Mouse (Mus musculus): Measurements from ENCODE around the gene Phgdh. TPM values are rescaled to one million over a fixed set of nuclear protein-coding genes. Genes with fewer than 3 reads are reported as not detected.
A peak's percentile ranks its signal among the peaks of the same experiment; 100 is the strongest.

The Phgdh gene
- polyA plus RNA-seq, 1 experiment from 2014 or later, result 230 TPM

DNA sequence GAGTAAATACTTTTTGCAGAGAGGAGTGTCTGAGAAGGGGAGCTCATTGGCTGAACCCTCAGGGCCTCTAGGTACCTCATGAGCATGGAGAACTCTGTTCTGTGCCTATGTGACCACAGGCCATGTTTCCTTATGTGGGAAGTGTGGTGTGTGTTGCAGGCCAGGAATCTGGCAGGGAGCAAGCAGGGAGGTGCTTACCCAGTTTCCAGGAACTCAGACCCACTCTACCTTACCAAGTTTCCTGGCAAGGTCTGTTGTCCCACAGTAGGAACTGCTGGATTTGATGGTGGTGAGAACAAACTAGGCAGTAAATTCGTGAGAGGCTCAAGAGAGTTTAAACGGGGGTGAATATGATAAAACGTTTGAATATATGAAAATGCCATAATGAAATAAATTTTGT, 26.3 kb upstream of the Phgdh start:
- DNase-seq (no peak), ATAC-seq (ENCODE audit: insufficient read depth) (no peak)
- no peak for TF ChIP-seq CTCF (IDR thresholded peaks at IDR 0.05; ENCODE audit: low read depth)
- Histone ChIP-seq H3K36me3 (ENCODE audit: insufficient read depth) (no peaks in the 10 kb centered on the region), H3K4me1 (ENCODE audit: insufficient read depth) (no peaks in the 10 kb centered on the region), H3K9me3 (ENCODE audit: low read depth, low read length) (no peaks in the 10 kb centered on the region), H3K27me3 (ENCODE audit: insufficient read depth, low read length) (no peaks in the 10 kb centered on the region), H3K27ac (ENCODE audit: low read depth) (no peak overlapping the region), H3K9ac (no peak overlapping the region), H3K4me3 (ENCODE audit: low read depth, low read length) (no peak overlapping the region), H3K4me2 (no peak overlapping the region)
- 67% methylated on average over 3 of the region's 3 CpGs for WGBS

DNA sequence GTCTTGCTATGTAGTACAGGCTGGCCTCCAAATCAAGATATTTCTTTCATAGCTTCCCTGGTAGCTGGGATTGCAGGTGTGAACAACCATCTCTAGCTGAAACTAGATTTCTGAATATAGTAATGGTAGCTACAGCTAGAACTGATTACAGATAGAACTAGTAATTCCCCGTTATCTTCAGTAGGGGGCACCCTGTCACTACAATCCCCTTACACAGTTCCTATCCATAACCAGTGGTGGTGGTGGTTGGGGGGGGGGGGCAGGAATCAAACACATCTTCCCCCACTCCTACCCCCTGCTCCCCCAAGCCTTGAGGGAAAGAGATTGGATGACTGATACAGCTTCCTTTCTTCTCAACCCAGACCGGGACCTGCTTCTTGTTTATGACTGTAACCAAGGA, 23.0 kb upstream of the Phgdh start:
- no peaks in the 10 kb centered on the region for H3K9me3 ChIP-seq (ENCODE audit: low read depth, low read length)
- H3K27ac ChIP-seq (ENCODE audit: low read depth), result no peak overlapping the region
- no peaks in the 10 kb centered on the region for H3K36me3 ChIP-seq (ENCODE audit: insufficient read depth)
- H3K27me3 ChIP-seq (ENCODE audit: insufficient read depth, low read length), result no peaks in the 10 kb centered on the region
- no peak overlapping the region for H3K9ac ChIP-seq
- ATAC-seq (ENCODE audit: insufficient read depth) (no peak), DNase-seq (peak; percentile 63)
- 26% methylated on average over 2 of the region's 2 CpGs for WGBS
- peak; percentile 65 for TF ChIP-seq CTCF (IDR thresholded peaks at IDR 0.05; ENCODE audit: low read depth)
- H3K4me3 ChIP-seq (ENCODE audit: low read depth, low read length), result no peak overlapping the region
- H3K4me1 ChIP-seq (ENCODE audit: insufficient read depth), result no peaks in the 10 kb centered on the region
- no peak overlapping the region for H3K4me2 ChIP-seq

DNA sequence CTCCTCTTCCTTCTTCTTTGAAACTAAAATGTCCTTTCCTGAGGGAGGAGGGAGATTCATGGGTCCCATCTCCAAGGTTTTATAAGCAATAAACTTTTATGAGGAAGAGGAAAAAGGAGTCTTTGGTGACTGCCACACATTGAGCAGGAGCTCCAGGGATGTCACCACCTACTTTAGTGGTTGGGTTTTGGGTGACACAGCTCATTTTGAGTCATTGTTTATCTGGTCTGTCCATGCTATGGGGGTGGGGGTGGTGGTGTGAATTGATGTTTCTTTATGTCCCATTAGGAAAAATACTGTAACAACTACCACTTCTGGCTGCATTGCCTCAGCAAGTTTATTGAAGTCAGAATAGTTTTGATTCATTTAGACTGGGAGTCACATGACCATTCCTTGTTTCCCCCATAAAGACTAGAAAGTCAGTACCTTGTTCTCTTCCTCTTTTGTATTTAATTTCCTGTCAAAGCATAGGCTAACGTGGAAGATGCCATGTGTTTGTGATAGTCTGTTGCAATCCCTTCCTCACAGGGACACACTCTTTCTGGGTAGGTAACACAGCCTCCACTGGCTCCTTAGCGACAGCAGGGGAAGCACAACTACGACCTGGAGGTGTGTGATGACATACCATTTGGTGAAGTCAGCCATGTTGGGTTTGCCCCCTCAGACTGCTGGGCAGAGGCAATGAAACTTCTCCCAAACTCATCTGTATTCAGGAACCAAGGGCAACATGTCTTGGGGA, 17.0 kb upstream of the Phgdh start:
- no peaks in the 10 kb centered on the region for H3K27me3 ChIP-seq (ENCODE audit: insufficient read depth, low read length)
- no peaks in the 10 kb centered on the region for H3K9me3 ChIP-seq (ENCODE audit: low read depth, low read length)
- ATAC-seq (ENCODE audit: insufficient read depth), result no peak
- no peak overlapping the region for H3K4me3 ChIP-seq (ENCODE audit: low read depth, low read length)
- no peaks in the 10 kb centered on the region for H3K36me3 ChIP-seq (ENCODE audit: insufficient read depth)
- DNase-seq, result no peak
- no peak overlapping the region for H3K9ac ChIP-seq
- no peaks in the 10 kb centered on the region for H3K4me1 ChIP-seq (ENCODE audit: insufficient read depth)
- TF ChIP-seq CTCF (IDR thresholded peaks at IDR 0.05; ENCODE audit: low read depth), result no peak
- no peak overlapping the region for H3K27ac ChIP-seq (ENCODE audit: low read depth)
- WGBS, result 53% methylated on average over 3 of the region's 3 CpGs
- no peak overlapping the region for H3K4me2 ChIP-seq

DNA sequence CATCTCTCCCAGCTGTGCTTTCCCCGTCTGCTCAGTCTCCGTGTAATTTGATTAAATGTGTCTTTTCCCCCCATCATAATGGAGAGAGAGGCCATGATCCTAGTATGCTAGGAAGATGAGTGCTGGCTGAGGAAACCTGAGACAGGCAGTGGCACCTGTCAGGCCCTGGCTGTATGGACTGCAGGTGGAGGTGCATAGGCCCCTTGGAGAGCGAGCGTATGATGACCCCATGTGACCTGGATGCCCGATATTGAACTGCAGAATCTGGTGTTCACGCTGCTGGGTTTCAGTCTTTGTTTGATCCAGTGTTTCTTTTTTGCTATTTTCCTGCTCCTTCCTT, 16.2 kb upstream of the Phgdh start:
- Histone ChIP-seq H3K4me3 (ENCODE audit: low read depth, low read length) (no peak overlapping the region), H3K27me3 (ENCODE audit: insufficient read depth, low read length) (no peaks in the 10 kb centered on the region), H3K36me3 (ENCODE audit: insufficient read depth) (no peaks in the 10 kb centered on the region), H3K4me1 (ENCODE audit: insufficient read depth) (no peaks in the 10 kb centered on the region), H3K9me3 (ENCODE audit: low read depth, low read length) (no peaks in the 10 kb centered on the region), H3K27ac (ENCODE audit: low read depth) (no peak overlapping the region), H3K9ac (no peak overlapping the region), H3K4me2 (no peak overlapping the region)
- DNase-seq (no peak), ATAC-seq (ENCODE audit: insufficient read depth) (peak; percentile 20; the same call in 1 of the 2 replicates)
- WGBS, result 57% methylated on average over 6 of the region's 6 CpGs
- no peak for TF ChIP-seq CTCF (IDR thresholded peaks at IDR 0.05; ENCODE audit: low read depth)

DNA sequence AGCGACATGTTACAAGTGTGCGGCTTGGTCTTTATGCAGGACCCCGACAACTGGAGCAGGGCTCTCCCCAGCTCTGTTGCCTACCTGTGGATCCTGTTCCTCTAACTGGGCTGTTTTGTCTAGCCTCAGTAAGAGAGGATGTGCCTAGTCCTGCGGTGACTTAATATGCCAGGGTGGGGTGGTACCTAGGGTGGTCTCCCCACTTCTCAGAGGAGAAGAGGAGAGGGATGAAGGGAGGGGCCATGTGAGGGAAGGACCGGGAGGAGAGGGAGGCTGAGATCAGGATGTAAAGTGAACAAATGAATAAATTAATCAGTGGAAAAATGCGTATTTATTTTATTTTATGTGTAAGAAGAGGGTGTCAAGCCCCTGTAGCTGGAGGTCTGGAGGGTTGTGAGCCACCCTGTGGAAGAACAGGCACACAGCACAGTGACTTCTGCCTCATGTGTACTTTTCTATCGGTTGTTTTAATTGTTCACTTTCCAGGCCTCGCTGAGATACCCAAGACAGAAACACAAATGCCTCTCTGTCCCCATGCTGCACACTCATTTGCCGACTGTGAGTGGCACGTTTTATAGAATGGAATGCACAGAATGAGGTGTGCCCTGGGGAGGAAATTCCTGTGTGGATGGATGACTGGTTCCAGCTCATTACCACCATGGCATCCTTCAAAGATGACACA, 15.7 kb upstream of the Phgdh start:
- WGBS, result 58% methylated on average over 10 of the region's 10 CpGs
- Histone ChIP-seq H3K4me3 (ENCODE audit: low read depth, low read length) (no peak overlapping the region), H3K27ac (ENCODE audit: low read depth) (no peak overlapping the region), H3K9ac (no peak overlapping the region), H3K9me3 (ENCODE audit: low read depth, low read length) (no peaks in the 10 kb centered on the region), H3K4me2 (no peak overlapping the region), H3K36me3 (ENCODE audit: insufficient read depth) (no peaks in the 10 kb centered on the region), H3K4me1 (ENCODE audit: insufficient read depth) (no peaks in the 10 kb centered on the region), H3K27me3 (ENCODE audit: insufficient read depth, low read length) (no peaks in the 10 kb centered on the region)
- peak; percentile 16; the same call in 1 of the 2 replicates for TF ChIP-seq CTCF (IDR thresholded peaks at IDR 0.05; ENCODE audit: low read depth)
- peak; percentile 18 for DNase-seq
- peak; percentile 72 for ATAC-seq (ENCODE audit: insufficient read depth)

DNA sequence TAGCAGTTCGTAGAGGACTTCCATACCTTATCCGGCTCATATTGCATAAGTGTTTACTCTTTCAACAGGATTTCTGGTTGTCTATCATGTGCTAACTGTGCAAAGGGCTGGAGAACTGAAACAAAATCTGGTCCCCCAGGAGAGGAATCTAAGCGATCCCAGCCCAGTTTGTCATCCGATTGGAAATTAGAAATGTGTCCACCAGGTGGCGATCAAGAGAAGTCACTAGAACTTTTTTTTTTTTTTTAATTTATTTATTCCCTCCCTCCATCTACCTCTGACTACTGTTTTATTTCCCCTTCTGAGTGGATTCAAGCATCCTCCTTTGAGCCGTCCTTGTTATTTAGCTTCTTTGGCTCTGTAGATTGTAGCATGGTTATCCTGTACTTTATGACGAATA, 14.1 kb upstream of the Phgdh start:
- DNase-seq (peak; percentile 94), ATAC-seq (ENCODE audit: insufficient read depth) (0 out of 2 replicates have a peak, but pooled peaks have one; percentile 18)
- Histone ChIP-seq H3K4me2 (no peak overlapping the region), H3K4me3 (ENCODE audit: low read depth, low read length) (no peak overlapping the region), H3K27ac (ENCODE audit: low read depth) (no peak overlapping the region), H3K9me3 (ENCODE audit: low read depth, low read length) (no peaks in the 10 kb centered on the region), H3K36me3 (ENCODE audit: insufficient read depth) (no peaks in the 10 kb centered on the region), H3K9ac (no peak overlapping the region), H3K4me1 (ENCODE audit: insufficient read depth) (no peaks in the 10 kb centered on the region), H3K27me3 (ENCODE audit: insufficient read depth, low read length) (no peaks in the 10 kb centered on the region)
- TF ChIP-seq CTCF (IDR thresholded peaks at IDR 0.05; ENCODE audit: low read depth), result peak; percentile 67
- WGBS, result 25% methylated on average over 7 of the region's 7 CpGs

DNA sequence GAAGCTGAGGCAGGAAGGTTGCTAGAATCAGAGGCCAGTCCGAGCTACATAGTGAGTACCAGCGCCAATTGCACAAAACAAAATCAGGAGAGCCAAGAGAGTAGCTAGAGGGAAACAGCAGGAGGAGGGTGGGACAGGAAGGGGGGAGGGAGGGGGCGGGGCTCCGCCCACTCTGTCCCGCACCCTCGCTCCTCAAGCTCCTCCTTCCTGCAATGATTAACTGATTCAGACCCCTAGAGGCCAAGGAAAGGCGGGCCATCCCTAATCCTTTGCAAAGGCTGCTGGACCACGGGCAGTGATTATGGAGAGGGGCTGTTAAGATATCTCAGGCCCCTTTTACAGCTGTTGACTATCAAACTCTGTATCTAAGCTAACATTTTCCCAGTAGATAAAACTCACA, 8.9 kb upstream of the Phgdh start:
- DNase-seq, result no peak
- no peak overlapping the region for H3K9ac ChIP-seq
- H3K27ac ChIP-seq (ENCODE audit: low read depth), result no peak overlapping the region
- H3K4me1 ChIP-seq (ENCODE audit: insufficient read depth), result no peaks in the 10 kb centered on the region
- no peak overlapping the region for H3K4me3 ChIP-seq (ENCODE audit: low read depth, low read length)
- no peak for TF ChIP-seq CTCF (IDR thresholded peaks at IDR 0.05; ENCODE audit: low read depth)
- WGBS, result 22% methylated on average over 8 of the region's 8 CpGs
- no peak overlapping the region for H3K4me2 ChIP-seq
- peak; percentile 66; the same call in 1 of the 2 replicates for ATAC-seq (ENCODE audit: insufficient read depth)
- no peaks in the 10 kb centered on the region for H3K27me3 ChIP-seq (ENCODE audit: insufficient read depth, low read length)
- no peaks in the 10 kb centered on the region for H3K36me3 ChIP-seq (ENCODE audit: insufficient read depth)
- no peaks in the 10 kb centered on the region for H3K9me3 ChIP-seq (ENCODE audit: low read depth, low read length)

Measured in lung, embryonic 14.5 days (tissue).